Mouse (Mus musculus) megakaryocyte, embryonic 14.5 days (primary cell): ENCODE measurements around the gene Bach2.

Experiments
- FLI1 ChIP-seq: IDR thresholded peaks from 2 replicates; pipeline ENCODE4 v1.6.1; 2012; ENCODE audit warnings: low read length, inconsistent platforms, mixed read lengths
- GATA1 ChIP-seq: IDR thresholded peaks from 3 replicates; pipeline ENCODE4 v1.6.1; 2012; ENCODE audit warnings: mixed read lengths, low read length, inconsistent platforms, borderline replicate concordance

DNA sequence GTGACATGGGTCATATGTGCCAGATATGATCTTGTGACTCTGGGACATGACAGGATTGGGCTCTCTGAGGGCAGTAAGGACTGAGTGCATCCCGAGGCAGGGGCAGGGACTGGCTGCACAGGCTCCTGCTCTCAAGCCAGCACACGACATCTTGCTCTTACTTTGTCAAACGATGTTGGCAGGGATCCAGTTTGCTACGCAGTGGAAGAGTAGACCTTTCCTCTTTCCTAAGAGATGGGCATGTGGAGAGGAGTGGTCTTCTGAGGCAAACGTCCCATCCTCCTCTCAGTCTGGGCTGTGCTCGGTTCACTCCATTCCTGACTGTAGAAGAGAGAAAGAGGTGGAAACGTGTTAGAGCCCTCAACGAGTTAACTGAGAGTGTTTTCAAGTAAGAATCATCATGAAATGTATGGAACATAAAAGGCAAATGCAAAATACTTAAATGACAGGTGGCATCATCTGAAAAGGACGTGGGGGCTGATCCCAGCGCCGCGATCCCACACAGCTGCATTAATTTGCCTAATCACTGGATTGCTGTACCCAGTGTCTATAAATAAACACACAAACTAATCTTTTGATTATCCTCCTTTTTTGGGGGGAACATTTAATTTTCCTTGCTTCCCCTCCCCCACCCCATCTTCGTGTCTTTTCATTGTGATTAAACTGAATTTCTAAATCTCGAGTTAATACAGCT is 150.7 kb downstream of the Bach2 start:
- TF ChIP-seq GATA1, result no peak
- no peak for TF ChIP-seq FLI1
